Mouse (Mus musculus) midbrain, embryonic 11.5 days (tissue): ENCODE measurements around the gene Agpat4. TPM values are rescaled to one million over a fixed set of nuclear protein-coding genes. Genes with fewer than 3 reads are reported as not detected.
"Not testable (repeated sequence)": the region's sequence is repeated elsewhere in the genome, so short reads cannot be mapped to it uniquely, and the experiment has no call there.

ENCODE experiments used
- ATAC-seq: fragments of 200-750 bp; cut with Nextera tagmentation; 2 replicates; pipeline ENCODE4 v1.8.0; 2017; ENCODE audit warnings: moderate TSS enrichment, moderate library complexity; ENCODE audit not compliant: low FRiP score
- DNase-seq: peaks from one replicate; pipeline ENCODE4 v3.0.0; 2015; ENCODE audit warnings: low spot score; ENCODE audit errors: missing footprints
- H3K27ac ChIP-seq: fragments of 300-500 bp; sonication (generic); 2 replicates; pipeline ENCODE4 v1.5.1; 2014; ENCODE audit warnings: low read depth, low read length
- H3K27me3 ChIP-seq: fragments of 300-500 bp; sonication (generic); 2 replicates; pipeline ENCODE4 v1.6.1; 2014; ENCODE audit warnings: mild to moderate bottlenecking, low read length, moderate library complexity, mixed read lengths; ENCODE audit not compliant: control insufficient read depth, insufficient read depth
- H3K36me3 ChIP-seq: fragments of 300-500 bp; sonication (generic); 2 replicates; pipeline ENCODE4 v1.6.1; 2014; ENCODE audit warnings: mild to moderate bottlenecking, low read length, moderate library complexity, mixed read lengths; ENCODE audit not compliant: control insufficient read depth, insufficient read depth
- H3K4me1 ChIP-seq: fragments of 300-500 bp; sonication (generic); 2 replicates; pipeline ENCODE4 v1.6.1; 2014; ENCODE audit warnings: low read length; ENCODE audit not compliant: control insufficient read depth, insufficient read depth
- H3K4me2 ChIP-seq: fragments of 300-500 bp; sonication (generic); 2 replicates; pipeline ENCODE4 v1.6.1; 2014; ENCODE audit warnings: mild to moderate bottlenecking, moderate library complexity
- H3K4me3 ChIP-seq: fragments of 300-500 bp; sonication (generic); 2 replicates; pipeline ENCODE4 v1.5.1; 2014; ENCODE audit warnings: low read depth, low read length
- H3K9ac ChIP-seq: fragments of 300-500 bp; sonication (generic); 2 replicates; pipeline ENCODE4 v1.6.1; 2014; ENCODE audit warnings: low read length
- H3K9me3 ChIP-seq: fragments of 300-500 bp; sonication (generic); 2 replicates; pipeline ENCODE4 v1.6.1; 2016; ENCODE audit warnings: low read length; ENCODE audit not compliant: control insufficient read depth
- WGBS: fragments of 180-500 bp; shearing (Covaris S2); extraction: QIAGEN DNeasy Blood & Tissue Kit; methylation state at CpG from one replicate; pipeline ENCODE4 v1.1.7; 2014; 5-methylcytosine and 5-hydroxymethylcytosine counted together
- polyA plus RNA-seq: library from polyadenylated mRNA; unstranded; fragments of >200 nt; fragmentation: Nextera tagmentation; extraction: Ambion mirVana; gene quantifications from 2 replicates; pipeline ENCODE4 v1.2.1, GENCODE M21; 2014

The Agpat4 gene
- polyA plus RNA-seq, 1 experiment from 2014 or later = 22.9 TPM

DNA sequence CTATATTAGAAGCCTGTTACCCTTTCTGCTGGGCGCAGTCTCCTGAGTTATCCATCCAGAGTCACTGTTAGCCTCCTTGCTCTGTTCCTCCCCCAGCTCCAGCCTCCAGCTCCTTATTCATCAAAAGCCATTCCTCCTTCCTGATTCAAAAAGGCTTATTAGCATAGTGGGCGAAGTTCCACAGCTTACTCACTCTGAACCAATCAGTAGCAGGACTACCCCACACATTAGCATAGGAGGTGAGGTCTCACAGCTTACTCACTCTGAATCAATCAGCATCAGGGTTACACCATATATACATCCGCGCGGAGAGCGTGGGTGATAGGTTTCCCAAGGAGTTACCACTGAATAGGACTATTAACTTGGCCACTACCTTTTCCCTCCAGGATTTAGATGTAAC lies 93.8 kb downstream of the Agpat4 start:
- ATAC-seq (no peak), DNase-seq (no peak)
- 88% methylated on average over 6 of the region's 6 CpGs for WGBS
- Histone ChIP-seq H3K4me1 (no peaks in the 10 kb centered on the region; the same call in 1 of the 2 replicates), H3K9me3 (no peaks in the 10 kb centered on the region), H3K4me3 (no peak overlapping the region), H3K27ac (no peak overlapping the region), H3K36me3 (peaks cover 6% of the 10 kb centered on the region; the same call in 1 of the 2 replicates), H3K27me3 (no peaks in the 10 kb centered on the region), H3K4me2 (no peak overlapping the region), H3K9ac (no peak overlapping the region)

DNA sequence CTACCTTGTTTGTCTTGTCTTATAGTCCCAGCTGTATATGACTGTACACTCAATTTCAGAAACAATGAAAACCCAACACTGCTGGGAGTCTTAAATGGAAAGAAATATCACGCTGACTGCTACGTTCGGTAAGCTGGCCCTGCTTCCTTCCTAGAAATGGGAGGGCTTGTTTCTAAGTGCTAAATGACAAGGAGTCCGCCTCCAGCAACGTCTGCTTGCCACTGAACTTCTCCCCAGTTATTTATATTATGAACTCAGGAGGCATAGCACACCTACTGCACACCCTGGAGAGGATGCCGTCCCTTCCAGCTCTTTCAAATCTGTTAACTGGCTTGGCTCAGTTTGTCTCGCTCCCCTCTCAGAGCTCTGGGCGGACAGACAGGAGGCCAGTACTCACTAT lies 94.9 kb downstream of the Agpat4 start:
- Histone ChIP-seq H3K4me3 (no peak overlapping the region), H3K36me3 (peaks cover 6% of the 10 kb centered on the region; the same call in 1 of the 2 replicates), H3K4me2 (no peak overlapping the region), H3K4me1 (no peaks in the 10 kb centered on the region), H3K27ac (no peak overlapping the region), H3K27me3 (no peaks in the 10 kb centered on the region), H3K9me3 (no peaks in the 10 kb centered on the region), H3K9ac (no peak overlapping the region)
- WGBS = 92% methylated on average over 8 of the region's 8 CpGs
- ATAC-seq (no peak), DNase-seq (no peak)

DNA sequence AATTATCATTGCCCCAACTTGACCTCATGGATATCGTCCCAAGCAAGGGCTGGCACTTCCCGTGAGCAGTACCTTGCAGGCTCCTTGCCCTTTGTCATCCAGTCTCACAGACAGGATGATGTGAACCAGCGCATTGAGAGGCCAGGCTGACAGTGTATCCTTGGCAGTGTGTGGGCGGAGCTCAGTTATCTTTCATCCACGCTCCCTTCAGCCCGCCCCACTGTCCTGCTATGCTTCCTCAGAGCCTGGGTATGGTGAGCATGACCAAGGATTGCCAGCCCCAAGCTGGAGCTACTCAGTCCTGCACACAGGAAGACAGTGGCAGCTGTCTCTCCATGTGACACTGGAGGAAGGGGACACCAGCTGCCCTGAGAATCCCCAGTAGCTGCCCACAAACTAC lies 97.7 kb downstream of the Agpat4 start:
- 82% methylated on average over 6 of the region's 6 CpGs for WGBS
- Histone ChIP-seq H3K36me3 (peaks cover 9% of the 10 kb centered on the region), H3K9me3 (no peaks in the 10 kb centered on the region), H3K27ac (no peak overlapping the region), H3K4me2 (no peak overlapping the region), H3K4me1 (no peaks in the 10 kb centered on the region), H3K27me3 (no peaks in the 10 kb centered on the region), H3K9ac (no peak overlapping the region), H3K4me3 (no peak overlapping the region)
- ATAC-seq (no peak), DNase-seq (no peak)

- Histone ChIP-seq H3K9ac (no peak overlapping the region), H3K27me3 (no peaks in the 10 kb centered on the region), H3K4me2 (no peak overlapping the region), H3K27ac (no peak overlapping the region), H3K9me3 (no peaks in the 10 kb centered on the region), H3K4me3 (no peak overlapping the region), H3K36me3 (peaks cover 3% of the 10 kb centered on the region), H3K4me1 (no peaks in the 10 kb centered on the region)
- 83% methylated on average over 6 of the region's 6 CpGs for WGBS
- ATAC-seq (no peak), DNase-seq (no peak)
Observed at GRCm38 (mm10) chr17:12221926-12222325, 103.4 kb downstream of the Agpat4 start.

DNA sequence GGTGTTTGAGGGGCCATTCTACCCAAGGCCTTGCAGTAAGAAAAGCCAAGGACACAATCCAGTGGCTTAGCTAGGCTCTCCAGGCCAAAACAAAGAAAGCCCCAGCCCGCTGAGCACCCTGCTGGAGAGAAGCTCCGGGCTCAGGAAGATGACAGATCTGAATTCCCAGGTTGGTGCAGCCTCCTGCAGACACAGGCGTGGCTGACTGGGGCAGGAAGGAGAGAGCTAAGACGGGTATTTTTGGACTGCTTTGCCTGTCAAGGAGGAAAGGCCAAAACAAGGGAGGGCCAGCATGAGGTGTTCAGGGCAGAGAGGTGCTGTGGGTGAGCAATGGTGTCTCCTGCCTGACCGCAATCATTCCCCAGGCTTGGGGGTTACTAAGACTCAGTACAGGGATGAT lies 105.2 kb downstream of the Agpat4 start:
- Histone ChIP-seq H3K27me3 (no peaks in the 10 kb centered on the region), H3K4me2 (no peak overlapping the region), H3K9ac (no peak overlapping the region), H3K36me3 (peaks cover 4% of the 10 kb centered on the region), H3K4me1 (no peaks in the 10 kb centered on the region), H3K9me3 (no peaks in the 10 kb centered on the region), H3K4me3 (no peak overlapping the region), H3K27ac (no peak overlapping the region)
- no peak for ATAC-seq
- 34% methylated on average over 5 of the region's 5 CpGs for WGBS
- DNase-seq = peak; percentile 78

DNA sequence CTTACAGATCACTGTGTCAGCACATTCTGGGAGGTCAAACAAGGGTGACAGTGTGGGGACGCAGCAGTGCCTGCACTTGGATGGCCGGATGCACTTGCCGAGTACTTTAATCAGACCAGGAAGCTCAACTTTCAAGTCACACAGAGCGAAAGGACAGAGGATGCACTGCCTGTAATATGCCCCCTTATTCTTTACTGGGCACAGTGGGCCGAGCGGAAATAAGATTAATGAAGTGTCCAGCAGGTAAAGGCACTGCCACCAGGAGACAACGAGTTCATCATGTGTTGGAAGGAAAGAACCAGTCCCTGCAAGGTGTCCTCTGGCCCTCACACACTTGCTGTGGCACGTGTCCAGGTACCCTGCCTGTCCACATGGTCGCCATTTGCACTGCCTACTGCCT lies 105.6 kb downstream of the Agpat4 start:
- no peak for DNase-seq

GRCm38 (mm10) chr17:12224551-12224950 lies 106.0 kb downstream of the Agpat4 start:
- not testable (repeated sequence) for H3K4me3 ChIP-seq, H3K36me3 ChIP-seq, H3K4me1 ChIP-seq, H3K9ac ChIP-seq, ATAC-seq, H3K4me2 ChIP-seq, DNase-seq, H3K27ac ChIP-seq, H3K9me3 ChIP-seq, H3K27me3 ChIP-seq
- 91% methylated on average over 5 of the region's 7 CpGs for WGBS

More for the DNA sequence above, 105.6 kb downstream of the Agpat4 start:
- WGBS = 77% methylated on average over 9 of the region's 9 CpGs
- peaks cover 5% of the 10 kb centered on the region for H3K36me3 ChIP-seq
- no peaks in the 10 kb centered on the region for H3K4me1 ChIP-seq
- no peak for ATAC-seq
- no peaks in the 10 kb centered on the region for H3K27me3 ChIP-seq
- H3K27ac ChIP-seq = no peak overlapping the region
- H3K4me2 ChIP-seq = no peak overlapping the region
- no peak overlapping the region for H3K4me3 ChIP-seq
- no peaks in the 10 kb centered on the region for H3K9me3 ChIP-seq
- H3K9ac ChIP-seq = no peak overlapping the region

DNA sequence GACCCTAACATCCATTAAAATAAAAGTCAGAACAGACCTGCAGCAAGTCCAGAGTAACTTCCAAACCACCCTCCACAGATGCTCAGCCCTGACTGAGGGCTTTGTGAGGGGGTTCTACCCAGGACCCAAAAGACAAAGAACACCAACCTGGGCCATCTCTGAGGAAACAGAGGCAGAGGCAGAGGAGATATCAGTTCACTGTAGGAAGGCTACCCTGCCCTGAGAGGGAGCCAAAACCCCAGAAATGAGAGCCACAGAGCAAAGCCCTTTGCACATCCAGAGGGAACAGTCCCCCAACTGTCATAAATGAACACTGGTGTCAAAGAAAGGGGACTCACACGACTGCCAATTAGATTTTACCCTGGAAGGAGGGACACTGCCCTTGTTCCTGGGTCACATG lies 106.7 kb downstream of the Agpat4 start:
- H3K4me2 ChIP-seq = no peak overlapping the region
- H3K9me3 ChIP-seq = no peaks in the 10 kb centered on the region
- H3K9ac ChIP-seq = no peak overlapping the region
- H3K36me3 ChIP-seq = peaks cover 2% of the 10 kb centered on the region
- no peak overlapping the region for H3K4me3 ChIP-seq
- H3K4me1 ChIP-seq = no peaks in the 10 kb centered on the region
- no peaks in the 10 kb centered on the region for H3K27me3 ChIP-seq
- 70% methylated on average over 1 of the region's 1 CpGs for WGBS
- H3K27ac ChIP-seq = no peak overlapping the region
- ATAC-seq = no peak
- peak; percentile 78 for DNase-seq

DNA sequence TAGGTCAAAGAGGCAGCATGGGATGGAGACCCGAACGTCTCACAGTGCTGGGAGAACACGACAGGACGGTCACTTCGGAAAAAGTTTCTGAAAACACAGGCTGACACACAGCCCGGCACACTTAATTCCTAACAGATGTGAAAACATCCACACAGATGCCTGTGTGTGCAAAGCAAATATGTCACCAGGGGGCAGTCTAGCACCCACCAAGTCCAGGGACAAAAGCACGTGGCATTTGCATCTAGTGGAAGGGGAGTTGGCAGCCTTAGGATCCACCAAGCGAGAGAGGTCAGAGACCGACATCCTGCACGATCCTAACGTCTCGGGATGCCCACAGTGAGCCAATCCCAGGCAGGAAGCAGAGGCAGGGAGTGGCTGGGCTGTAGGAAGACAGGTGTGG lies 108.0 kb downstream of the Agpat4 start:
- WGBS = 66% methylated on average over 12 of the region's 12 CpGs

DNA sequence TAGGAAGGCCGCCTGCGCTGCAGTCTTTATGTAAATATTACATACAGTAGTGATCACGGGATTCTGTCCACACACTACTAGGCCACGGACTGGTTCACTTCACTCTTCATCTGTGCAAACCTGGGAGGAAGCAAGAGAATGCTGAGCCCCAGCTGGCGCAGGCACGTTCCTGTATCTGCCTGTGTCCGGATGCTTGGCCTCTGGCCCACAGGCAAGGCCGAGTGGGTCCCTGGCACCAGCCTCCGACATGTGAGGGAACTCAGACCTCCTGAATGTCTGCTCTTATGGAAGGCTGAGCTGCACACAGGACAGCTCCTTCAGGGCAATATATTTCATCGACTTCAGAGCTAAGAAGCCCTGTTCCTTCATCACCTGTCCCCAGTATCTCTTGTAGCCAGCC lies 109.5 kb downstream of the Agpat4 start:
- Histone ChIP-seq H3K9me3 (no peaks in the 10 kb centered on the region), H3K4me1 (no peaks in the 10 kb centered on the region), H3K4me2 (no peak overlapping the region), H3K4me3 (no peak overlapping the region), H3K27me3 (no peaks in the 10 kb centered on the region), H3K36me3 (peaks cover 7% of the 10 kb centered on the region), H3K27ac (no peak overlapping the region), H3K9ac (no peak overlapping the region)
- no peak for ATAC-seq
- 91% methylated on average over 10 of the region's 10 CpGs for WGBS
- DNase-seq = peak; percentile 10

More for the DNA sequence above, 108.0 kb downstream of the Agpat4 start:
- Histone ChIP-seq H3K36me3 (peaks cover 6% of the 10 kb centered on the region), H3K9me3 (no peaks in the 10 kb centered on the region), H3K4me3 (no peak overlapping the region), H3K4me1 (no peaks in the 10 kb centered on the region), H3K27ac (no peak overlapping the region), H3K9ac (no peak overlapping the region), H3K4me2 (no peak overlapping the region), H3K27me3 (no peaks in the 10 kb centered on the region)
- DNase-seq = peak; percentile 89
- 0 out of 2 replicates have a peak, but pooled peaks have one; percentile 38 for ATAC-seq
